Mouse (Mus musculus): ENCODE data around the gene Phrf1. TPM values are rescaled to one million over a fixed set of nuclear protein-coding genes. Genes with fewer than 3 reads are reported as not detected.

Gene Phrf1
- total and polyA plus RNA-seq, 2 experiments from 2014 or later: 20.4 to 28.9 TPM

DNA sequence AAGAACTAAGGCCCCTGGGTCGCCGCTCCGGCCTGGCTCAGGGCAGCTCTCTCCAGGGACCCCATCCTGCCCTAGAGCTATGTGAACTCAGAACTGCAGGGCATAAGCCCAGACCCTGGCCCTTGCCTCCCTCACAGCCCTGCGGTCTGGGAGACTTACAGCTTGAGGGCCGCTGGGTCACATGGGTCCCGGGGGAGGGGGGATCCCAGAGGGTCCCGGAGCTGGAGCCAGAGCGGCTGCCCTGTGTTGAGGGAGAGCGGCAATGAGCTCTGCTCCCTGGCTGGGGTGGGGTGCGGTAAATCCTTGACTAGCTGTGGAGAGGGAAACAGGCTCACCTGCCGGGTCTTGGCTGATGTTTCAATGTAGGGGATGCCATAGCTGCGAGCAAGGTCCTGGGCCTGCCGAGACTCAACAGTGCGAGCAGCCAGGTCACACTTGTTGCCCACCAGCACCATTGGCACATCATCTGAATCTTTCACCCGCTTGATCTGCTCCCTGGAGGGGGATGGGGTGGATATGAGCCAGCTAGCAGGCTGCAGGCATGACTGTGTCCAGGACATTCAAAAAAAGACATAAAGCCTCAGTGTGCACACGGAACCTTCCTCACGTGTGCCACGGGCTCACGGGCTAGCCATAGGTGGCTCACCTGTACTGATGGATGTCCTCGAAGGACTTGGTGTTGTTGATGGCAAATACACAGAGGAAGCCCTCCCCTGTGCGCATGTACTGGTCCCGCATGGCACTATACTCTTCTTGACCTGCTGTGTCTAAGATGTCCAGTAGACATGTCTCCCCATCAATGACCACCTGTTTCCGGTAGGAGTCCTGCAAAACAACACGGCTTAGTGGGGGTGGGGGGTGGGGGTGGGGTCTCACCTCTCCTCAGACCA, 36.5 kb upstream of the Phrf1 start:
- DNase-seq (ENCODE audit: low spot score): no peak

DNA sequence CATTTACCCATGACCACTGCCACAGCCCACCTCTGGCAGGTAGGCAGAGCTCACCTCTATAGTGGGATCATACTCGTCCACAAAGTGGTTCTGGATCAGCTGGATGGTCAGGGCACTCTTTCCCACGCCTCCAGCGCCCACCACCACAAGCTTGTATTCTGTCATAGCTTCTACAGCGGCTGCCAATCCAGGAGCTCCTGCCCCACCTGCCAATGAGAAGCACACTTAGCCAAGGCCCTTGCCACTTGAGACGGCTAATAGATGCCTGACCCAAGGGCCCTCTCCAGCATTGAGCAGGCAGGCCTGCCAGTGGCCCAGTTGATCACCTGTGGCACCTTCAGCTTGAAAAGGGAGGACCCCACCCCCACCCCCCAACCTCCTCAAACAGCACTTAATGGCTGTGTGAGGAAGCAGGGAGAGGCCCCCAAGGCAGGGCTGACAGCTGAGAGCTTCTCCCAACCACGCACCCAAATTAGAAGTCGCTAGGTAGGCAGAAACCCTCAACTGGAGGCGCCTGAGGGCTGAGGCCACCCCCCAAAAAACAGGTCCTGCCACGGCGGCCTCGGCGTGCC, 35.7 kb upstream of the Phrf1 start:
- DNase-seq (ENCODE audit: low spot score) (no peak), ATAC-seq (ENCODE audit: insufficient read depth, low read depth) (no peak)
- H3K4me1 ChIP-seq (ENCODE audit: control insufficient read depth, insufficient read depth): peaks cover 5% of the 10 kb centered on the region
- H3K36me3 ChIP-seq (replicated peaks; ENCODE audit: control insufficient read depth, insufficient read depth, low read length): peaks cover 34% of the 10 kb centered on the region
- peak overlapping the region; percentile 73 for H3K4me2 ChIP-seq (ENCODE audit: low read depth, low read length)
- H3K27ac ChIP-seq (ENCODE audit: low read depth): peak overlapping the region; percentile 79; the same call in 1 of the 2 replicates
- WGBS: 28% methylated on average over 12 of the region's 12 CpGs
- peak overlapping the region; percentile 81 for H3K9ac ChIP-seq (replicated peaks; ENCODE audit: low read depth, low read length)
- no peaks in the 10 kb centered on the region for H3K9me3 ChIP-seq (replicated peaks; ENCODE audit: control insufficient read depth, low read length)
- TF ChIP-seq CTCF (IDR thresholded peaks at IDR 0.05; ENCODE audit: low read depth) (no peak), EP300 (IDR thresholded peaks at IDR 0.05; ENCODE audit: low read depth) (no peak)
- H3K4me3 ChIP-seq (ENCODE audit: low read depth, low read length): peak overlapping the region; percentile 85
- no peaks in the 10 kb centered on the region for H3K27me3 ChIP-seq (ENCODE audit: control insufficient read depth, insufficient read depth, low read length)

More for the DNA sequence above, 36.5 kb upstream of the Phrf1 start:
- WGBS: 85% methylated on average over 24 of the region's 24 CpGs
- no peak for ATAC-seq (ENCODE audit: insufficient read depth, low read depth)
- H3K36me3 ChIP-seq (replicated peaks; ENCODE audit: control insufficient read depth, insufficient read depth, low read length): peaks cover 34% of the 10 kb centered on the region
- H3K27ac ChIP-seq (ENCODE audit: low read depth): no peak overlapping the region
- H3K27me3 ChIP-seq (ENCODE audit: control insufficient read depth, insufficient read depth, low read length): no peaks in the 10 kb centered on the region
- no peak for TF ChIP-seq CTCF (IDR thresholded peaks at IDR 0.05; ENCODE audit: low read depth)
- no peak for TF ChIP-seq EP300 (IDR thresholded peaks at IDR 0.05; ENCODE audit: low read depth)
- H3K9me3 ChIP-seq (replicated peaks; ENCODE audit: control insufficient read depth, low read length): no peaks in the 10 kb centered on the region
- H3K9ac ChIP-seq (replicated peaks; ENCODE audit: low read depth, low read length): no peak overlapping the region
- H3K4me3 ChIP-seq (ENCODE audit: low read depth, low read length): no peak overlapping the region
- H3K4me2 ChIP-seq (ENCODE audit: low read depth, low read length): no peak overlapping the region; the same call in 1 of the 2 replicates
- H3K4me1 ChIP-seq (ENCODE audit: control insufficient read depth, insufficient read depth): peaks cover 5% of the 10 kb centered on the region

DNA sequence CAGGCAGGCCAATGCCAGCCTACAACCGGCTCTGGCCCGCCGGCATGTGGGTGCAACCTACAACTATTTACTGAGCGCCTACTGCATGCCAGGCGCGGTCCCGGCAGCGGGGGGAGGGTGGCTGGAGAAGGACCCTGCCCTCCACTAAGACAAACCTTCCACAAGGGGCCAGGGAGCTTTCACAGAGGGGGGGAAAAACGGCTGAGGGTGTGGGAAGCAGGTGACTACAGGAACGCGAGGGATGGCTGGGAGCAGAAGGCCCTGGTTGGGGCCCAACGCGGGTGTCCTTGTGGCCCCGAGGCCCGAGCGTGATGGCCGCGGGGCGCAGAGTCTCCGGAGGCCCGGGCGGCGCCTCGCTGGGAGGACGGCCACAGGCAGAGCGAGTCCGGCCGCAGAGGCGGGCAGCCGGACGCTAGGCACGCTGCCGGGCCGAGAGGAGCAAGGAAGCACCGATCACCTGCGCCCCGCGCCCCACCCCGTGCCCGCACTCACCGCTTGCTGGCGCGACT, 35.2 kb upstream of the Phrf1 start:
- Histone ChIP-seq H3K9ac (replicated peaks; ENCODE audit: low read depth, low read length) (peak overlapping the region; percentile 81), H3K27me3 (ENCODE audit: control insufficient read depth, insufficient read depth, low read length) (no peaks in the 10 kb centered on the region), H3K4me1 (ENCODE audit: control insufficient read depth, insufficient read depth) (peaks cover 5% of the 10 kb centered on the region), H3K27ac (ENCODE audit: low read depth) (peak overlapping the region; percentile 79), H3K36me3 (replicated peaks; ENCODE audit: control insufficient read depth, insufficient read depth, low read length) (peaks cover 34% of the 10 kb centered on the region), H3K4me2 (ENCODE audit: low read depth, low read length) (peak overlapping the region; percentile 73), H3K4me3 (ENCODE audit: low read depth, low read length) (peak overlapping the region; percentile 85), H3K9me3 (replicated peaks; ENCODE audit: control insufficient read depth, low read length) (no peaks in the 10 kb centered on the region)
- TF ChIP-seq CTCF (IDR thresholded peaks at IDR 0.05; ENCODE audit: low read depth): no peak
- TF ChIP-seq EP300 (IDR thresholded peaks at IDR 0.05; ENCODE audit: low read depth): no peak
- DNase-seq (ENCODE audit: low spot score) (peak; percentile 31), ATAC-seq (ENCODE audit: insufficient read depth, low read depth) (no peak; the same call in 1 of the 2 replicates)
- 0% methylated on average over 29 of the region's 43 CpGs for WGBS

DNA sequence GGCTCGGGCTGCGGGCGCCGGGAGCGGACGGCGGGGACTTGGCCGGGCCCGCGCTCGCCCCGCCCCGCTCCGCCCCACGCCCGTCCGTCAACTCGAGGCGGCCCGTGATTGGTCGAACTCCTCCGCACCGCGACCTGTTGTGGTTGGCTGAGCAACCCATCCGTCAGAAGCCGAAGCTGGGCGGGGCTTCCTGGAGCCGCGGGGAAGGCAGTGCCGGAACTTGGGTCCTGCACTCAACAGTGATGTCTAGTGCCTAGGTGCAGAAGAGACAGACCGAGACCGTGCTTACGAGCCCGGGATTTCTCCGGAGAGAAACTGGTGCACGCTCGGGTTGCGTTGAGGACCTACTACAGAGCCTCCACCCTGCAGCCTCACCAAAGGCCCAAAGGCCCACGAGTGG, 34.6 kb upstream of the Phrf1 start, which contains the start of the genes Hras and Lrrc56:
Hras (minus strand) TSS at position 58 of the 400 bp plus-strand sequence.
Lrrc56 (plus strand) TSS at position 210 of the 400 bp plus-strand sequence.
- under 1% methylated on average over 22 of the region's 39 CpGs for WGBS
- Histone ChIP-seq H3K9ac (replicated peaks; ENCODE audit: low read depth, low read length) (peak within 1 kb of the TSS; percentile 81), H3K27me3 (ENCODE audit: control insufficient read depth, insufficient read depth, low read length) (no peaks in the 10 kb centered on the region), H3K4me2 (ENCODE audit: low read depth, low read length) (peak within 1 kb of the TSS; percentile 73), H3K36me3 (replicated peaks; ENCODE audit: control insufficient read depth, insufficient read depth, low read length) (peaks cover 34% of the 10 kb centered on the region), H3K4me1 (ENCODE audit: control insufficient read depth, insufficient read depth) (peaks cover 5% of the 10 kb centered on the region), H3K27ac (ENCODE audit: low read depth) (peak within 1 kb of the TSS; percentile 82), H3K4me3 (ENCODE audit: low read depth, low read length) (peak within 1 kb of the TSS; percentile 85), H3K9me3 (replicated peaks; ENCODE audit: control insufficient read depth, low read length) (no peaks in the 10 kb centered on the region)
- peak; percentile 96 for ATAC-seq (ENCODE audit: insufficient read depth, low read depth)
- DNase-seq (ENCODE audit: low spot score): peak; percentile 95
- TF ChIP-seq CTCF (IDR thresholded peaks at IDR 0.05; ENCODE audit: low read depth) (no peak), EP300 (IDR thresholded peaks at IDR 0.05; ENCODE audit: low read depth) (no peak)

DNA sequence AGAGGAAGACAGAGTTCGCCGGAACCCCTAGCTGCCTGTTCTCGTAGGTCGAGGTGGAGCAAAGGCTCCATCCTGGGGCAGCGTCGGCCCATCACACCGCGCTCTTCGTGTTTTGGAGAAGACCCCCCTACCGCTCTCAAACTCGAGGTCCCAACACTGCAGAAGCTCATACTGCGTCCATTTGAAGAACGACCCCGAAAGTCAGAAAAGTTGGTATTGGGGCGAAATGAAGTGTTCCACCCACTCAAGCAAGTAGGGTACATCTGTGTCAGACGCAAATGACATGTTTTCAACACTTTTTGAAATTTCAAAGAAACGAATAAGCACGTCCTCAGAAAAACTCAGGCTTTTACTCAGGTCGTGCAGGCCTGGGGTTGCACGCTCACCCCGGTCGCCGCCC, 34.2 kb upstream of the Phrf1 start:
- peaks cover 29% of the 10 kb centered on the region for H3K36me3 ChIP-seq (replicated peaks; ENCODE audit: control insufficient read depth, insufficient read depth, low read length)
- H3K27me3 ChIP-seq (ENCODE audit: control insufficient read depth, insufficient read depth, low read length): no peaks in the 10 kb centered on the region
- peaks cover 5% of the 10 kb centered on the region for H3K4me1 ChIP-seq (ENCODE audit: control insufficient read depth, insufficient read depth)
- ATAC-seq (ENCODE audit: insufficient read depth, low read depth) (no peak), DNase-seq (ENCODE audit: low spot score) (no peak)
- H3K9ac ChIP-seq (replicated peaks; ENCODE audit: low read depth, low read length): peak overlapping the region; percentile 51
- H3K4me3 ChIP-seq (ENCODE audit: low read depth, low read length): peak overlapping the region; percentile 85
- no peaks in the 10 kb centered on the region for H3K9me3 ChIP-seq (replicated peaks; ENCODE audit: control insufficient read depth, low read length)
- H3K27ac ChIP-seq (ENCODE audit: low read depth): peak overlapping the region; percentile 82
- under 1% methylated on average over 23 of the region's 23 CpGs for WGBS
- H3K4me2 ChIP-seq (ENCODE audit: low read depth, low read length): peak overlapping the region; percentile 73
- no peak for TF ChIP-seq CTCF (IDR thresholded peaks at IDR 0.05; ENCODE audit: low read depth)
- TF ChIP-seq EP300 (IDR thresholded peaks at IDR 0.05; ENCODE audit: low read depth): no peak

Data from heart, postnatal 0 days (tissue).